Mouse (Mus musculus) intestine, embryonic 14.5 days (tissue): ENCODE results near the gene Zfp324. TPM values are rescaled to one million over a fixed set of nuclear protein-coding genes. Genes with fewer than 3 reads are reported as not detected.

ENCODE experiments used
- ATAC-seq: fragments of 200-750 bp; cut with Nextera tagmentation; replicated peaks from 2 replicates; pipeline ENCODE4 v1.8.0; 2017; ENCODE audit warnings: low read depth, moderate number of reproducible peaks, moderate TSS enrichment, moderate library complexity; ENCODE audit not compliant: low FRiP score, low TSS enrichment
- DNase-seq: peaks from one replicate; pipeline ENCODE4 v3.0.0-alpha.2; 2018; ENCODE audit warnings: low spot score
- H3K27ac ChIP-seq: fragments of 300-500 bp; sonication (generic); 2 replicates; pipeline ENCODE4 v1.5.1; 2014; ENCODE audit warnings: low read depth, mild to moderate bottlenecking, control low read depth
- H3K27me3 ChIP-seq: fragments of 300-500 bp; sonication (generic); replicated peaks from 2 replicates; pipeline ENCODE4 v1.6.1; 2014; ENCODE audit warnings: low read length, control low read depth; ENCODE audit not compliant: control insufficient read depth, insufficient read depth
- H3K36me3 ChIP-seq: fragments of 300-500 bp; sonication (generic); 2 replicates; pipeline ENCODE4 v1.6.1; 2014; ENCODE audit warnings: low read length, control low read depth; ENCODE audit not compliant: control insufficient read depth, insufficient read depth
- H3K4me1 ChIP-seq: fragments of 300-500 bp; sonication (generic); replicated peaks from 2 replicates; pipeline ENCODE4 v1.6.1; 2014; ENCODE audit warnings: low read length, control low read depth, mixed read lengths; ENCODE audit not compliant: control insufficient read depth, insufficient read depth
- H3K4me2 ChIP-seq: fragments of 300-500 bp; sonication (generic); 2 replicates; pipeline ENCODE4 v1.6.1; 2014; ENCODE audit warnings: low read length
- H3K4me3 ChIP-seq: fragments of 300-500 bp; sonication (generic); 2 replicates; pipeline ENCODE4 v1.5.1; 2014; ENCODE audit warnings: low read depth, low read length, control low read depth, mixed read lengths
- H3K9ac ChIP-seq: fragments of 300-500 bp; sonication (generic); 2 replicates; pipeline ENCODE4 v1.6.1; 2014; ENCODE audit warnings: mild to moderate bottlenecking, low read length
- H3K9me3 ChIP-seq: fragments of 300-500 bp; sonication (generic); 2 replicates; pipeline ENCODE4 v1.6.1; 2016; ENCODE audit warnings: low read length, control low read depth; ENCODE audit not compliant: control insufficient read depth
- WGBS: fragments of 180-500 bp; shearing (Covaris S2); extraction: QIAGEN DNeasy Blood & Tissue Kit; methylation state at CpG from one replicate; pipeline ENCODE4 v1.1.7; 2014; 5-methylcytosine and 5-hydroxymethylcytosine counted together
- polyA plus RNA-seq: library from polyadenylated mRNA; unstranded; fragments of >200 nt; fragmentation: Nextera tagmentation; extraction: Ambion mirVana; gene quantifications from 2 replicates; pipeline ENCODE4 v1.2.1, GENCODE M21; 2014

Zfp324 gene
- polyA plus RNA-seq, 1 experiment from 2014 or later, result 8.3 TPM

DNA sequence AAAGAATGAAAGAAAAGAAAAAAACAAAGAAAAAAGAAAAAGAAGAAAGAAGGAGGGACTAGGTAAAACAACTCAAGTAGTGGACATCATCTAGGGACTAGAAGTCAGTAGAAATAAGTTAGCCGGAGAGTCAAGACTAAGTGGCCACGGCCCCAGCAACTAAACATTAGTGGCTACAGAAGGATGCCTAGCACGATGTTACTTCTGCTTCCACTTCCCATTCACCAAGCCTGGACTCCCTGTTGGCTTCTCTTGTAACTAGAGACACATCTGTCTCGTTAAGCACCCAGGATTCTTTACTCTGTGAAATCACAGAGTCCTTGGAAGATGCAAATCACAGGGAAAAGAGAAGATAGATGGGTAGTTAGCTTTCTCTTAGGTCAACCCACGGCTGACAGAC, 8.1 kb upstream of the Zfp324 start:
- no peaks in the 10 kb centered on the region for H3K36me3 ChIP-seq
- H3K27ac ChIP-seq, result no peak overlapping the region
- DNase-seq (no peak), ATAC-seq (no peak)
- H3K27me3 ChIP-seq, result no peaks in the 10 kb centered on the region
- no peak overlapping the region for H3K9ac ChIP-seq
- H3K4me3 ChIP-seq, result no peak overlapping the region
- no peaks in the 10 kb centered on the region for H3K9me3 ChIP-seq
- 70% methylated on average over 5 of the region's 5 CpGs for WGBS
- no peaks in the 10 kb centered on the region for H3K4me1 ChIP-seq
- no peak overlapping the region for H3K4me2 ChIP-seq

- Histone ChIP-seq H3K27ac (no peak overlapping the region), H3K9me3 (no peaks in the 10 kb centered on the region), H3K4me2 (no peak overlapping the region), H3K4me3 (no peak overlapping the region), H3K9ac (no peak overlapping the region), H3K27me3 (no peaks in the 10 kb centered on the region), H3K4me1 (no peaks in the 10 kb centered on the region), H3K36me3 (no peaks in the 10 kb centered on the region)
- ATAC-seq (no peak), DNase-seq (no peak)
- 73% methylated on average over 4 of the region's 4 CpGs for WGBS
These were observed 6.7 kb upstream of the Zfp324 start for GRCm38 (mm10) chr7:12958948-12959347.

DNA sequence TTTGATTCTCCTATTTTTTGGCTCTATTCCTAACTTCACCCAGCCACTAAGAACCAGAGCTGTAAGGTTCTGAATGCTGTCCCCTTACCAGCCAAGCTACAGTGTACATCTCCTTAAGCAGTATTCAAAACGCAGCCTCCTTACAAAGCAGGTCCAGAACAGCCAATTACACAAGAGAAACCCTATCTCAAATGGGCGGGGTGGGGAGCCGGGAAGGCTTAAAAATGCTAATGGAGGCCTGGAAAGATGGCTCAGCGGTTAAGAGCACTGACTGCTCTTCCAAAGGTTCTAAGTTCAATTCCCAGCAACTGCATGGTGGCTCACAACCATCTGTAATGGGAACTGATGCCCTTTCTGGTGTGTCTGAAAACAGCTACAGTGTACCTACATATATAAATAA, 5.9 kb upstream of the Zfp324 start:
- WGBS, result 39% methylated on average over 4 of the region's 4 CpGs
- Histone ChIP-seq H3K27me3 (no peaks in the 10 kb centered on the region), H3K9ac (no peak overlapping the region), H3K4me1 (no peaks in the 10 kb centered on the region), H3K27ac (no peak overlapping the region), H3K9me3 (no peaks in the 10 kb centered on the region), H3K4me2 (no peak overlapping the region), H3K4me3 (no peak overlapping the region), H3K36me3 (no peaks in the 10 kb centered on the region)
- DNase-seq, result no peak
- no peak for ATAC-seq

GRCm38 (mm10) chr7:12961511-12962141, 4.0 kb upstream of the Zfp324 start:
- H3K4me3 ChIP-seq, result peak overlapping the region; percentile 39
- ATAC-seq (peak; percentile 51; the same call in 1 of the 2 replicates), DNase-seq (peak; percentile 86)
- H3K4me1 ChIP-seq, result peaks cover 5% of the 10 kb centered on the region
- 6% methylated on average over 29 of the region's 29 CpGs for WGBS
- peak overlapping the region; percentile 48 for H3K4me2 ChIP-seq
- H3K9me3 ChIP-seq, result no peaks in the 10 kb centered on the region
- H3K27me3 ChIP-seq, result no peaks in the 10 kb centered on the region
- H3K9ac ChIP-seq, result peak overlapping the region; percentile 64
- H3K36me3 ChIP-seq, result no peaks in the 10 kb centered on the region
- H3K27ac ChIP-seq, result peak overlapping the region; percentile 76

- H3K9ac ChIP-seq, result peak overlapping the region; percentile 89
- H3K27ac ChIP-seq, result peak overlapping the region; percentile 85
- H3K36me3 ChIP-seq, result peaks cover 27% of the 10 kb centered on the region
- no peaks in the 10 kb centered on the region for H3K27me3 ChIP-seq
- H3K4me2 ChIP-seq, result peak overlapping the region; percentile 86
- peaks cover 14% of the 10 kb centered on the region for H3K4me1 ChIP-seq
- ATAC-seq (peak; percentile 80), DNase-seq (peak; percentile 81)
- WGBS, result under 1% methylated on average over 25 of the region's 29 CpGs
- peak overlapping the region; percentile 89 for H3K4me3 ChIP-seq
- no peaks in the 10 kb centered on the region for H3K9me3 ChIP-seq
These were observed 637 bp downstream of the Zfp324 start for GRCm38 (mm10) chr7:12966104-12966845.

DNA sequence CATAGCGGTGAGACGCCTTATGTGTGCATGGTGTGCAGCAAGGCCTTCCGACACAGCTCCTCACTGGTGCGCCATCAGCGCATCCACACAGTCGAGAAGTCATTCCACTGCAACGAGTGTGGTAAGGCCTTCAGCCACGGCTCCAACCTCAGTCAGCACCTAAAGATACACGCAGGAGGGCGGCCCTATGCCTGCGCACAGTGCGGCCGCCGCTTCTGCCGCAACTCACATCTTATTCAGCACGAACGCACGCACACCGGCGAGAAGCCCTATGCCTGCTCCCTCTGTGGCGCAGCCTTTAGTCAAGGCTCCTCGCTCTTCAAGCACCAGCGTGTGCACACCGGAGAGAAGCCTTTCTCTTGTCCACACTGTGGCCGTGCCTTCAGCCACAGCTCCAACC, 5.3 kb downstream of the Zfp324 start:
- ATAC-seq, result no peak
- Histone ChIP-seq H3K36me3 (peaks cover 40% of the 10 kb centered on the region), H3K4me1 (peaks cover 9% of the 10 kb centered on the region), H3K4me2 (no peak overlapping the region), H3K27ac (no peak overlapping the region), H3K4me3 (no peak overlapping the region), H3K27me3 (no peaks in the 10 kb centered on the region), H3K9ac (no peak overlapping the region), H3K9me3 (no peaks in the 10 kb centered on the region)
- DNase-seq, result no peak
- 95% methylated on average over 25 of the region's 25 CpGs for WGBS

- DNase-seq (peak; percentile 99), ATAC-seq (peak; percentile 99)
- Histone ChIP-seq H3K4me2 (peak within 1 kb of the TSS; percentile 60), H3K9me3 (no peaks in the 10 kb centered on the region), H3K27ac (peak within 1 kb of the TSS; percentile 95), H3K27me3 (no peaks in the 10 kb centered on the region), H3K9ac (peak within 1 kb of the TSS; percentile 70), H3K36me3 (peaks cover 10% of the 10 kb centered on the region), H3K4me1 (peaks cover 16% of the 10 kb centered on the region; the same call in 1 of the 2 replicates), H3K4me3 (peak within 1 kb of the TSS; percentile 73)
- WGBS, result under 1% methylated on average over 49 of the region's 49 CpGs
These were observed 12.2 kb downstream of the Zfp324 start, which contains the start of gene Zfp446 for GRCm38 (mm10) chr7:12977682-12978389. Gene Zfp446, plus strand, starts transcription at chr7:12977848.

GRCm38 (mm10) chr7:12978931-12979722, 13.5 kb downstream of the Zfp324 start:
- peak overlapping the region; percentile 95; the same call in 1 of the 2 replicates for H3K27ac ChIP-seq

More at GRCm38 (mm10) chr7:12978931-12979722, 13.5 kb downstream of the Zfp324 start:
- Histone ChIP-seq H3K4me1 (peaks cover 16% of the 10 kb centered on the region; the same call in 1 of the 2 replicates), H3K9me3 (no peaks in the 10 kb centered on the region), H3K4me2 (peak overlapping the region; percentile 60), H3K9ac (peak overlapping the region; percentile 70; the same call in 1 of the 2 replicates), H3K4me3 (no peak overlapping the region), H3K36me3 (peaks cover 10% of the 10 kb centered on the region), H3K27me3 (no peaks in the 10 kb centered on the region)
- DNase-seq (no peak), ATAC-seq (no peak)
- 78% methylated on average over 18 of the region's 18 CpGs for WGBS
